Mouse (Mus musculus): Measurements from ENCODE around the gene Zdhhc6.

Gene Zdhhc6

DNA sequence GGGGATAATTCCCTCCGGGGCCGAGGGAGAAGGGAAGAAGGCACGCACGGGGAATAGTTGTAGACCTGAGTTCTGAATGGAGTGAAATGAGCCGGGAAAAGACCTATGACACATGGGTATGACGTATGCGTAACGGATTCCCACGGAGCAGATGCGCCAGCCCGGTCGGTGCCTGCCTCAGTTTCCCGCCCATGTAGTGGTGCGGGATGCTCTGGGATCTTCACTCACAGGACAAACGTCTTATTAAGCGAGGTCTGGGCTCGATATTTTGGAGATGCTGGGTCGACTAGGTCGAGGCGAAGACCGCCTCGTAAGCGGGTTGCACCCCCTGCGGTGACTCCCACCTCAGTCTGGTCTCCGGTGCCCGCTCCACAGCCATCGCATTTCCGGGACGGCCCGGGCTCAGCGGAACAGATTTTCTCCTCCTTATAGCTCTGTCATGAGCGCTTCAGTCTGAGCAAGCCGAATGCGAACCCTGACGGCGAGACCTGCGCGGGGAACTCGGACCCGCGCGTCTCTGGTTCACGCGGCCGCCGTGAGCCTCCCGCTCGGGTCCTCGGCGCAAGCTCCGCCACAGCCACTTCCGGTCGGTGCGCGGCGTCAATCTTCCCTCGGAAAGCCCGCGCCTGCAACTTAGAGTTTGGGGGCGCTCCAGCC lies at the start of gene Zdhhc6:
Gene Zdhhc6 (minus strand): TSS at position 581 of the 657 bp plus-strand sequence.
- no peak for DNase-seq (ENCODE audit: extremely low spot score, low read depth, low spot score)

DNA sequence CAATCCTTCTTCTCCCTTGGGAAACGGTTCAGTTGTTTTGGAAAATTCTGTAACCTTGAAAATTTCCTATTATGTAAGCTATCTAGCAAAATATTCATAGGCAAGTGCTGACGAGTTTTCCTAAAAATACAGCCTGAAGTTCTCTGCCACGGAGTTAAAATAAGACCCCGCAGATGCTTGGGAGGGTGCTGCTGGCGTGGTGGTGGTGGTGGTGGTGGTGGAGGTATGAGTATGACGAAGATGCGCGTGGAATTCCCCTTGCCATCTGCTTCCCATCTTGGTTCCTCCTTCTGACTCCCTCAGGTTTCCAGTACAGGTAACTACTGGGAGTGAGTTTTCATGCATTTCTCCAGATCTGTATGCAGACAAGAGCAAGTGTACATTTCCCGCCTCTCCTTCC lies 46.8 kb upstream of the Zdhhc6 start:
- DNase-seq (ENCODE audit: extremely low spot score, low read depth, low spot score), result no peak

DNA sequence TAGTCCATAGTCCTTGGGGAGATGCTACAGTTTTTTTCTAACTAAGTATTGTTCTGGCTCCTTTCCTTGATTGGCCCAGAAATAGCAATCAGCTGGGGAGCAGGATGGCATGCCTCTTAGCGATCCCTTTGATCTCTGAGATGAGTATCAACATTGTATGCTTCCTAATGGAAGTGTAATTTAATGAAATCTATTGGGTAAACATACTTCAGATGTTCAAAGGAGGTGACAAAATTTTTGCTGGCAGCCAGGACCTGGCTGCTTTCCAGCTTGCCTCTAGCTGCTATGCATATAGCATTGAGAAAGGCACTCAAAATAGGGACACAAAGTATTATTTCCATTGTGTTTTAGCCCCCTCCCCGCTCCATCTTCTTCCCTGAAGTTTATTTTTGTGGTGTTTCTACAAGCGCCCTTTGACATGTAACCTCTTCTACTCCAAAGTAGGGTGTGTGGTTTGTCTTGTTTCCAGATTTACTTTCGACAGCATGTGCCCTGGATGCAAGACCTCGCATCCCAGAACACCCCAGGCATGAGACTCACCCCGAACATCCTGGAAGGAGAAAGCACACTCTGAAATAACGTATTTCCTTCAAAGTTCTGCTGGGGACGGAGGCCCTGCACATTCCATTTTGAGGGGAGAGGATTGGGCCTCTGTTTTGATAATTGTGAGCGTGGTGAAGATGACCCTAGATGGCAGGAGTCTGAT lies 35.0 kb upstream of the Zdhhc6 start:
- no peak for DNase-seq (ENCODE audit: extremely low spot score, low read depth, low spot score)

DNA sequence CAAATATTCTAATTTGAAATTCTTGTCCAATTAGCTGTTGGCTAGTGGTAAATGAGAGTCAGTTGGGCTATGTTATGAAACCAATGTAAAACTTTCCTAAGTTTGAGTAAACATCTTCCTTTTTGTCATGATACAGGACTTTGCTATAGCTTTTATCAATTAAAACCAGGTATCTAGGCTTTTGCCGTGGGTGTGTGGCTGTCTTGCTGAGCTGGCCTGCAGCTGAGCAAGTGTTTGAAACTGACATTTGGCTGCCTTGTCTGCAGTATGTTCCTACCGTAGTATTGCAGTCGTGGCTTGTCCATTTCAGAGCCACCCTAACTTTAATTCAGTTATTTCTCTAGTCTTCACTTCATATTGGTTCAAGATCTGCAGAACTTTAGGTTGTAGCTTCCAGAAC lies 32.4 kb upstream of the Zdhhc6 start:
- DNase-seq (ENCODE audit: extremely low spot score, low read depth, low spot score), result no peak

DNA sequence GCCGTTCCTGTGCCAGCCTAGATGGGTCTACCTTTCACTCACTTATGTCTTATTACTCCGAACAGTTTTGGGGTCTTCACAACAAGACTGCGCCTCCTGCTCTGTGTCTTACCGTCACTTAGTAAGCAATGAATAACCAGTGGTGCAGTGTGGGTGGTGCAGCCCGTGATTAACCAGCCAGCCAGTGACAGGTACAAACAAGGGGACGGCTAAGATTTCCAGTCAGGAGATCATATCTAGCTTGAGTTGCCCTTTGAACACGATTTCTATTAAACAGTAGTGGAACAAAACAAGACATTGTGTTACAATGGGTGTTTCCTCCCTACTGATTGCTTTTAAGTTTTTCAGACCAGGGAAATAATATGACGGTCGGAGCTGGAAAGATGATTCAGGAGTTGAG lies 27.4 kb upstream of the Zdhhc6 start:
- DNase-seq (ENCODE audit: extremely low spot score, low read depth, low spot score), result no peak

DNA sequence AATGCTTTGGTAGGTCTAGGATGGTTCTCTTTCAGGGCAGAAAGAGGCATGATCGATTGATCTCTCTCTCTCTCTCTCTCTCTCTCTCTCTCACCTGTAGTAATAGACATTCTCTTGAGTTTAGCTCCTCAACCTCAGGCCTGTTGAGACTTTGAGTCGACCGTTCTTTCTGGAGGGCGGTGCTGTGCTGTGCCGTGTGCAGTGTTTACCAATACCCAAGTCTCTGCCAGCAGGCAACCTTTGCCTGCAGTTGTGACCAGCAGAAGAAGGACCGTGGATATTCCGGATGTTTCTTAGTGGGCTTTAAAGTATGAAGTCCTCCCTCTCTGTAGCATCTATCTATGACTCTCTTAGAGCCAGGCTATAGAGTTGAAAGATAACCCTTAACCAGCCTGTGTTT lies 26.6 kb upstream of the Zdhhc6 start:
- no peak for DNase-seq (ENCODE audit: extremely low spot score, low read depth, low spot score)

DNA sequence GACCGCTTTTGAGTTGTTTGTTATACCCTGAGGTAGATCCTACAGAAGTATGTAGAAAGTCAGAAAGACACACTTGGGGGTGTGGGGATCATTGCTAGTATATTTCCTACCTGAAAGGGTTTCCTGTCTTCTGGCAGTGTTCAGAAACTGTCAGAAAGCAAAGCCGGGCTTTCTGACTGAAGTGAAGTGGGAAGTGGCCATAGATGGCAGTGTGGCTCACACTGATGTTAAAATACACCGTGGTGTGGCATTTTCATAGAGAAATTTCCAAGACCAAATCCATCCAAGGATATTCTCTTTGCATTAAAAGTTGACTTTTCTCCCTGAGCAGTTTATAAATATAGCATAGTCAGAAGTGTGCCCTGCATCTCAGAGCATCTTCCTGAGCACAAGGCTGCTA lies 25.5 kb upstream of the Zdhhc6 start:
- no peak for DNase-seq (ENCODE audit: extremely low spot score, low read depth, low spot score)

DNA sequence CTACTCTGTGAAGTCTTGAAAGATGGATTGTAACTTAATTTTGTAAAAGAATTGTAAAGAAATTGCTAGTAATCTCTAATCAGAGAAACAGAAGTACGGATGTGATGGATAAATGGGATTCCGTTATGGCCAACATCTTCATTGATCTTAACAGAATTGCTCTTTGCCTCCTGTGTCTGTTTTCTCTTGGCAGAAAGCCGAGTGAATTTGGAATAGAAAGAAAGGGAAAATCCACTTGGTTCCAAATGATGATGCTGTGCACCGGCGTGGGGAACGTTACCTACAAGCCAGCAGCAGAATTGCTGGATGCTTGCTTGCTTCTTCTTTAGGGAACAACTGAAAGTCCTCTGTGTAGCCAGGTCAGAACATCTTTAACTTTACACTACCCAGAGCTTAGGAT lies 24.7 kb upstream of the Zdhhc6 start:
- no peak for DNase-seq (ENCODE audit: extremely low spot score, low read depth, low spot score)

DNA sequence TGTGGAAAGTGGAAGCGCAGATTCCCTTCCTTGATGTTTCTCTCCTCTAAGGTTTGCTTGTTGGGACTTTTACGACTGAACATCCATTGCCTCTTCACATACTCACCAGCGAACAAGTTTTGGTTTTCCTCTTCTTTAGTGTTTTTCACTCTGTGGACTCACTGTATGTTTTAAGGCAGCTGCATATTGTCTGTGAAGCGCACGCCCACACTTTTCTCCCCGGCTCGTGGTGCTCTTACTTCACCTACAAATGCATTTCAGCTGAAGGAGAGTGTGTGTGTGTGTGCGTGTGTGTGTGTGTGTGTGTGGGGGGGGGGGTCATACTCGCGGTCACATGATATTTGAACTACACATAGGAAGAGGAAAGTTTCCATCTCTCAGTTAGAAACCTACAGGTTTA lies 21.8 kb upstream of the Zdhhc6 start:
- DNase-seq (ENCODE audit: extremely low spot score, low read depth, low spot score), result no peak

DNA sequence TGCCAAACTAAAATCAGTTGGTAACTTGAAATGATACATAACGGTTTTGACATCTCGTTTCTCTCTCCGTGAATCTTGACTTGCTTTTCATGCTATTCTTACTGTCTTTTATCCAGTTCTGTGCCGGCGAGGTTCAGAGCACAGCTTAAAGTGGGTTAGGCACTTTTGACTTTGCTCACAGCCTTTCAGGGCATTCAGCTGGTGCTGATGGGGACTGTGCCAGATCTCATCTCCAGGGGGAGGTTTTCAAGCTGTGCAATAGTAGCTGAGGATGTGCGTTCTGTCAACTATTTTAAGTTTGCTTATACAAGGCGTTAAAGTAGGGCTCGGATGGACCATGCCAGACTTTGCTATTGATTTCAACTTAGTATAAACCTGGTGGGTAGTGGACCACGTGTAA lies 21.2 kb upstream of the Zdhhc6 start:
- no peak for DNase-seq (ENCODE audit: extremely low spot score, low read depth, low spot score)

DNA sequence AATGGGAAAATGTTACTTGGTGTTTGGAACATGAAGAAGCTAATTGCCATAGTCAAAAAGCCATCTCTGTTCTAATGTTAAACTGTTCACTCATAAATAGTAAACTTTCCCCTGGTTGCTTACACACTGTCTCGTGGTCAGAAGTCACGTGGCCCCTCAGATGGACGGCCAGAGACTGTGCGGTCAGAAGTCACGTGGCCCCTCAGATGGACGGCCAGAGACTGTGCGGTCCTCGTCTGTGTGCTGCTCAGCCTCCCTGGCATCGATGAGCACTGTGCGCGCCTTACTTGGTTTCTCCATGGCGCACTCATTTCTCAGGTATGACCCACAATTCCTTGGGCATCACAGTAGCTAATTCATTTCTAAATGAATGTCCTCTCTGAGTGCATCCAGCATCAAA lies 20.6 kb upstream of the Zdhhc6 start:
- no peak for DNase-seq (ENCODE audit: extremely low spot score, low read depth, low spot score)

DNA sequence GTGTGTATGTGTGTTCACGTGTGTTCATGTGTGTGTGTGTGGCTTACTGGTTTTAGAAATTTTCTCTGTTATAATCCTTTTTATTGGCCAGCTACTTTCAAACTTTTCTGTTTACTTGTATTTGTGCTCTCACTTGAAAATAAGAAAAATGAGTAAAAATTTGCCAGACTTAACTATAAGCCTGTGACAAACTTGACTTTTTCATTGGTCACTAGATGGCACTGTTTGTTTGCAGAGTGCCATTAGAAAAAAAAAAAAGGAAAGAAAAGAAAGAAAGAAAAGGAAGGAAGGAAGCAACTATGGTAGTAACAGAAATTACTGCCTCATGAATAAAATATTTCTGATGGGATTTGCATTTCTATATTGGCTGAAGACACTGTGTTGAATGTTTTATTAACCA lies 20.0 kb upstream of the Zdhhc6 start:
- no peak for DNase-seq (ENCODE audit: extremely low spot score, low read depth, low spot score)

DNA sequence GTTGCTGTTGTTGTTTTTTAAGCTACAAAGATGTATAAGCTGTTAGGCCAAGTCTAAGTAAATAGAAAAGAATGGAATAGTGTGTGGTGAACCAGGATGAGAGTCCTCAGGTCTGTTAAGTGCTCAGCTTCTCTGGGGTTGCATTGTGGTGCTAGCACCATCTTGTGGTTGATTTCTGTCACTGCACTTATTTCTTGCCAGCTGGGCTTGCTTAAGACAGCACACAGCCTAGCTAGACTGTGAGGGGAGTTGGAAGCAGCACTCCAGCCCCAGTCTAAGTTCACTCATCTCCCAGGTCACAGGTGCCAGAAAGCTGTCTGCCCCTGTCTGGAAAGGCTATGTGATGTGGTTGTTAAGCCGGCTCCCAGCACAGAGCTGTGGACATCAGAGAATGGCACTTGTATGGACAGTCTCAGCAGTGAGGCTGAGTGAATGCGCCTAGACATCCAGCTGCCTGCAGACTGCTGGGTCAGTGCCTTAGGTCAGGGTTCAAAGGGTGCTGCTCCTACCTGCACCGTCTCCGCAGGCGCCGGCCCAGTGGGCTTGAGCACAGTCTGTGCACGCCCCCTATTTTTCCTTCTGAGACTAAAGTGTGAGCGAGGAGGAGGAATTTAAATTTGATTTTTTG lies 16.9 kb upstream of the Zdhhc6 start:
- peak; percentile 84 for DNase-seq (ENCODE audit: extremely low spot score, low read depth, low spot score)

DNA sequence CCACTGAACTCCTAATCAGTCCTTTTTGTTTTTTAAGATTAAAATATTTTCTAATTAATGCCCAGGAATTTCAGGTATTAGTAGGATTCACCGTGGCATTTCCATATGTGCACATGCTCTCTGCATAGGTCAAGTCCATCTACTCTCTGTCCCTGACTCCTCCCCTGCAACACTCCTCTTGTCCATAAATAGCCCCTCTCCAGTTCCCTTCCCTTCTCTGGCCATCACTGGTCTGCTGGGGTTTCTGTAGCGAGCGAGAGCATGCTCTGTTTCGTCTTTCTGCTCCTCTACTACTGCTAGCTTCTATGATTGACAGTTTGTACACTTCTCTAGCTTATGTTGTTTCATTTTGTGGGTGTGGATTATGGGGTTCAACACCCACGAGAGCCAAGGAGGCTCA lies 15.9 kb upstream of the Zdhhc6 start:
- no peak for DNase-seq (ENCODE audit: extremely low spot score, low read depth, low spot score)

DNA sequence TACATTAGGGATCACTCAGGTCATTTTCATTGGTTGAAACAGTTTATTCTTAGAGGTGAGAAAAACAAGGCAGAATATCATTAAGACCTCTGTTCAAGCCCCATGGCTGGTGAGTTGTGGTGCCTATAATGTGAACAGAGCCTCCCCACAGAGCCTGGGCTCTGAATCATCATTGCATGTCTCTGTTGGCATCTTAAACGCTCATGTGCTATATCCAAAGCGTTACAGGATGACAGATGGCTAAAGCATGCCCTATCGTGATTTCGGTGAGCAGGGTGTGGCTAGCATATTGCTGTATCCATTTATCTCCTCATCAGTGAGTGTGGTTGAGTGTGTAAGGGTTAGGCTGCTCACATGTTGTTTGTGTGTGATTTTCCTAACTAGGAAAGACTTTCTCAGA lies 11.7 kb upstream of the Zdhhc6 start:
- no peak for DNase-seq (ENCODE audit: extremely low spot score, low read depth, low spot score)

DNA sequence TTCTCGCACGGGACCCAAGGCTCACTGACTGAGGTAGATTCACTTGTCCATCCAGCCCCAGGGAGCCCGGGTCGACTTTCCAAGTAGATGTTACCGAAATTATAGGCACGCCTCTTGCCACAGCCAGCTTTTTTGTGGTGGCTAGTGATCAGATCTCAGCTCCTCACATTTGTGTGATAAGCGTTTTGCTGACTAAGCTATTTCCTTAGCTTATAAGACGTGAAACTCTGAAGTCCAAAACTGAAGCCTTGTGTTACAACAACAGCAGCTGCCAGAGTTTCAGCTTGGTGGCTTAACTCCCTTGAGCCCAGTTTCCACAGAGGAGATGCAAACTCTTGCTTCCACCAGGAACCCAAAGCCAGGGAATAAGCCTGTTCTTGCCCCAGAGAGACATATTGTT lies 6.8 kb upstream of the Zdhhc6 start:
- DNase-seq (ENCODE audit: extremely low spot score, low read depth, low spot score), result no peak

DNA sequence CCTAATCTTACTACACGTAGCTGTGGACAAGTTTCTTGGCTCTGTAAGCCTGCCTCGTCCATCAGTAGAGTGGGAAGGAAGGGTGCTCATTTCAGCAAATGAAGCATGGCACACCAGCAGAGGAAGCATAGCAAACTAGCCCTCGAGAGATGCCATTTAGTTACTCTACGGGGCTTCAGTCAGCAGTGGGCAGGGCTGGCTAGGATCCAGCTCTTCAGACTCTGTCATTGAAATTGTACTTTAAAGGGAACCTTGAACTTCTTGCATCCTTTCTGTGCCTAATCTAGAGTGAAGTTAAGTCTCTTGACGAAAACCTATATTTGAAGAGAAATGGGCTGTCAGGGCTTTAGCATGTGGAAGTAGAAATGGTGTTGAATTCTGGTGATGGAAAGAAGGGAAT lies 3.7 kb upstream of the Zdhhc6 start:
- no peak for DNase-seq (ENCODE audit: extremely low spot score, low read depth, low spot score)

DNA sequence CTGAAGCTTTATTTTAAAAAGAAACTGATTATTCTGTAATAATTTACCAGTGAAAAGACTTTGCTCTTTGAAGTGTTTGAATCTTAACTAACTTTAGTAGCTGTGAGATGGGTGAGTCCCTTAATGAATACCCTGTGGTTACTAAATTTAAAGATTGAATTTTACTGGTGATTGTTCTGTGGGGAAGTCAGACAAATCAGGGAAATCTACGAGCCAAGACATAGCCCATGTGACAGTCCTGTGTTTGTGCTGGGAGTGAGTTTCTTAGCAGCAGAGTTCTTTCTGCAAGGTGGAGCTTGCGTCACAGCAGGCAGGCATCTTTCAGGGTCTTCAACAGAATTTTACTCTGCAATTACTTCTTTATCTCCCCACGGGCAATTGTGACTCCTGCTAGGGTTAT lies 3.2 kb upstream of the Zdhhc6 start:
- no peak for DNase-seq (ENCODE audit: extremely low spot score, low read depth, low spot score)

DNA sequence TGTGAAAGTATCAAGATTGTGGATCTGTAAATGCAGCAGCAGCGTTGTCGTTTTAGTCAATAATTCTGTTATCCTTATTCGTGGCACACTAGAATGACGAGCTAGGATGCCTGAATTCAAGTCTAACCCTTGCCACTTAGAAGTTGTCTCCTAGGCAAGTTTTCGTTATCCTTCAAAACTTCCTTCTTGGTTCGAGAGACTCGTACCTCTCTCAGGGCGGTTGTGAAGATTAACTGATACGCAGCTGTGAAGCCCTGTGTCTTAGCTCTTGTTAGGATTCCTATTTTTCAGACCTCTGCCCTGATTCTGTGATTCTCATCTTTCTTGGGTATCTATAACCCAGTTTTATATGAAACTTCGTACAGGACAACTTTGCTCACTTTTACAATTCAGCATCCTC lies 1.1 kb upstream of the Zdhhc6 start:
- DNase-seq (ENCODE audit: extremely low spot score, low read depth, low spot score), result no peak

DNA sequence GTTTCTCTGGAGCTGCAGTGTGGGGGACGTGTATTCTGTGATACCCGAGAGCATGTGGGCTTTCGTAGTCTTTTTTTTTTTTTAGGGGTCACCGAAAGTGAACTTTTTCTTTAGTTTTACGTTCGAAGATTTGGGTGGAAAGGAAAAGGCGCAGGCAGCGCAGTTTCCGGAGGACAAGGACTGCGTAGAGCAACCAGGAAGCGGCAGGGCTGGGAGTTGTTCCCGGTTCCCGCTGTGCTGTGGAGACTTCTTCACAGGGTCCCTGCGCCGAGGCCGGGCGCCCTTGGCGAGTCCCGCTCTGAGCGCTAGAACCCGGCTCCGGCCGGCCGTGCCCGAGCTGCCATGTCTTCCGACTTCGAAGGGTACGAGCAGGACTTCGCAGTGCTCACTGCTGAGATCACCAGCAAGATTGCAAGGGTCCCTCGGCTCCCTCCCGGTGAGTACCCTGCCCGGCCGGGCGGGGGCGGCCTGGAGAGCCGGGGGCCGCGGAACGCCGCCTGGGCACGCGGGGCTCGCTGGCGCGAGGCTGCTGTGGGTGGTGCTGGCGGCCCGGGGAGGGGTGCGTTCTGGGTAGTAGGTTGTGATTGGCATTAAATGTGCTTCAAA lies 380 bp upstream of the Zdhhc6 start, which contains the start of gene Vti1a:
Gene Vti1a (plus strand): TSS at position 187 of the 606 bp plus-strand sequence.
- DNase-seq (ENCODE audit: extremely low spot score, low read depth, low spot score), result peak; percentile 94

DNA sequence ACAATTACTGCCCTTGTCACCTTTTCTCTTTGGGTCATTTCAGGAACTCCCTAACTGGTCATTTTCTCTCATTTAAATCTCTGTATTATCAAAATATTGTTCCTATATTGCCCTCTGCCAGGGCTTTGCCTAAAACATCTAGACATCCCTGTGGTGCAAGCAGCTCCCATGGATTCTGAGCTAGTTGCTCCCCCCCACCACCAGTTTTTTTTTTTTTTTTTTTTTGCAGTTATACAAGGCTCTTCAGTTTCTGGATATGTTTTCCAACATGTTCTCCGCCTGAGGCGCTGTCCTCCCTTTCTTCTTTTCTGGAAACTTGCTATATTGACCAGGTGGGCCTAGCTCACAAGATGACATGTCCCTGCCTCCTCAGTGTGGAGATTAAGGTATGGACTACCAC lies 2.2 kb downstream of the Zdhhc6 start:
- no peak for DNase-seq (ENCODE audit: extremely low spot score, low read depth, low spot score)

DNA sequence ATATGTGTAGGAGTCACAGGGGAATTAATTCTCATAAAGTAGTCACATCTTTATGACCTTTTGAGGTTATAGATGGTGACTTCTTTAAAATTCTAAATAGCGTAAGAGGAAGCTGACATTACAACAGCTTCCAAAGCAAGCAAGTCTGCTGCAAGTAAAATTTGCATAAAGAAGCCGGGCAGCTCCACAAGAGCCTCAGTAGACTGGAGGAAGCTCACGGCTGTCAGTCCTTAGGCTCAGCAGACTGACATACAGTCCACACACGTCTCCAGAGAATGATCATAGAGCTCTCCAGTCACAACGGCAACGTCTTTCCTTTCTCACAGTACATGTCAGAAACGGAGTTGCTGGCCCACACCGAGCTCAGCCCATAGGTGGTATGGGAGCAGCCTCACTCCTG lies 4.0 kb downstream of the Zdhhc6 start:
- DNase-seq (ENCODE audit: extremely low spot score, low read depth, low spot score), result no peak
